Mouse (Mus musculus): Measurements from ENCODE around the gene Cnnm4.
"Not testable (repeated sequence)": the region's sequence is repeated elsewhere in the genome, so short reads cannot be mapped to it uniquely, and the experiment has no call there.

Cnnm4 gene

GRCm38 (mm10) chr1:36522210-36522609 lies 50.8 kb downstream of the Cnnm4 start:
- DNase-seq: no peak

- DNase-seq: no peak
These were observed 52.1 kb downstream of the Cnnm4 start for GRCm38 (mm10) chr1:36523332-36524013.

- DNase-seq: no peak
These were observed 52.6 kb downstream of the Cnnm4 start for GRCm38 (mm10) chr1:36524058-36524457.

- DNase-seq: no peak
These were observed 54.4 kb downstream of the Cnnm4 start for GRCm38 (mm10) chr1:36525774-36526173.

- DNase-seq: no peak
These were observed 55.5 kb downstream of the Cnnm4 start for GRCm38 (mm10) chr1:36526903-36527302.

GRCm38 (mm10) chr1:36528351-36528750 lies 56.9 kb downstream of the Cnnm4 start:
- no peak for DNase-seq

GRCm38 (mm10) chr1:36529274-36529673 lies 57.9 kb downstream of the Cnnm4 start:
- no peak for DNase-seq

- no peak for DNase-seq
These were observed 58.5 kb downstream of the Cnnm4 start for GRCm38 (mm10) chr1:36529875-36530274.

GRCm38 (mm10) chr1:36530485-36530884 lies 59.1 kb downstream of the Cnnm4 start:
- no peak for DNase-seq

- DNase-seq: no peak
These were observed 59.5 kb downstream of the Cnnm4 start for GRCm38 (mm10) chr1:36530962-36531361.

GRCm38 (mm10) chr1:36531461-36531860 lies 60.0 kb downstream of the Cnnm4 start:
- DNase-seq: no peak

- no peak for DNase-seq
These were observed 62.1 kb downstream of the Cnnm4 start for GRCm38 (mm10) chr1:36533546-36533945.

GRCm38 (mm10) chr1:36534595-36535058 lies 63.2 kb downstream of the Cnnm4 start:
- DNase-seq: no peak

- DNase-seq: no peak
These were observed 64.3 kb downstream of the Cnnm4 start for GRCm38 (mm10) chr1:36535477-36536396.

GRCm38 (mm10) chr1:36536397-36536728 lies 64.9 kb downstream of the Cnnm4 start:
- DNase-seq: no peak

- not testable (repeated sequence) for DNase-seq
These were observed 65.4 kb downstream of the Cnnm4 start, which contains the start of gene Ankrd23 for GRCm38 (mm10) chr1:36536783-36537182. TSS of gene Ankrd23 (minus strand) at chr1:36536883.

GRCm38 (mm10) chr1:36538727-36539126 lies 67.3 kb downstream of the Cnnm4 start:
- no peak for DNase-seq

GRCm38 (mm10) chr1:36539186-36539585 lies 67.8 kb downstream of the Cnnm4 start, which contains the start of gene Gm42417:
TSS of gene Gm42417 (minus strand) at chr1:36539429.
- DNase-seq: no peak

GRCm38 (mm10) chr1:36540132-36540531 lies 68.7 kb downstream of the Cnnm4 start:
- no peak for DNase-seq

GRCm38 (mm10) chr1:36540807-36541206 lies 69.4 kb downstream of the Cnnm4 start:
- DNase-seq: no peak

- DNase-seq: no peak
These were observed 70.4 kb downstream of the Cnnm4 start for GRCm38 (mm10) chr1:36541844-36542243.

GRCm38 (mm10) chr1:36542925-36543324 lies 71.5 kb downstream of the Cnnm4 start:
- DNase-seq: no peak

- DNase-seq: no peak
These were observed 74.0 kb downstream of the Cnnm4 start for GRCm38 (mm10) chr1:36545382-36545781.
